Mouse (Mus musculus): ENCODE data around the gene Isg20l2.

DNA sequence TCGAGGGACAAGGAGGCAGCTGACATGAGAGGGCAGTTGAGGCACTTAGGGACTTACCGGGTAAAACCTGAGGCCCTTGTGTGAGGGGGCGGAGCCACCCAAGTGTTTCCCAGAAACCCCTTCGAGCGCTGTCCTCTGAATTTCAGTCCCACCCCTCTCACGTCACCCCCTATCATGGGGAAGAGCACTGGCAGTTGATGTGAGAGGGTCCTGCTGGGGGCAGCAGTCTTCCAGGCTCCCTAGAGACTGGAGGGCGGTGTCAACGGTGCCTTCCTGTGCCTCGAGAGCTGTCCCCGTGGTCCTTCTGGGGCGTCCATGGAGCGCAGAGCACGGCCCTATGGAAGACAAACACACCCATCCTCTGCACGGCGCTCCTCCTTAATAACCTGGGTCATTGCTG is 57.5 kb downstream of the Isg20l2 start:
- no peak for TF ChIP-seq GATA1 (IDR thresholded peaks at IDR 0.05; ENCODE audit: low read length)
- no peak for TF ChIP-seq TAL1 (IDR thresholded peaks at IDR 0.05; ENCODE audit: low read length)
